Mouse (Mus musculus) liver, postnatal 0 days (tissue): ENCODE results near the gene Abca4. TPM values are rescaled to one million over a fixed set of nuclear protein-coding genes. Genes with fewer than 3 reads are reported as not detected.

ENCODE experiments used
- ATAC-seq: fragments of 200-750 bp; cut with Nextera tagmentation; 2 replicates; pipeline ENCODE4 v1.8.0; 2017; ENCODE audit warnings: mild to moderate bottlenecking, moderate library complexity
- DNase-seq: peaks from one replicate; pipeline ENCODE4 v3.0.0-alpha.2; 2016
- H3K27ac ChIP-seq: fragments of 300-500 bp; sonication (generic); 2 replicates; pipeline ENCODE4 v1.5.1; 2014; ENCODE audit warnings: antibody characterized with exemption, moderate library complexity, mild to moderate bottlenecking, low read depth
- H3K27me3 ChIP-seq: fragments of 300-500 bp; sonication (generic); 2 replicates; pipeline ENCODE4 v1.6.1; 2014; ENCODE audit warnings: low read length, control low read depth, mixed read lengths; ENCODE audit not compliant: insufficient read depth
- H3K36me3 ChIP-seq: fragments of 300-500 bp; sonication (generic); replicated peaks from 2 replicates; pipeline ENCODE4 v1.6.1; 2014; ENCODE audit warnings: mild to moderate bottlenecking, control low read depth, low read length, moderate library complexity, mixed read lengths; ENCODE audit not compliant: insufficient read depth
- H3K4me1 ChIP-seq: fragments of 300-500 bp; sonication (generic); 2 replicates; pipeline ENCODE4 v1.6.1; 2014; ENCODE audit warnings: antibody characterized with exemption, mild to moderate bottlenecking, control low read depth; ENCODE audit not compliant: insufficient read depth
- H3K4me2 ChIP-seq: fragments of 300-500 bp; sonication (generic); 2 replicates; pipeline ENCODE4 v1.6.1; 2014; ENCODE audit warnings: low read depth, mild to moderate bottlenecking, low read length, moderate library complexity, mixed read lengths
- H3K4me3 ChIP-seq: fragments of 300-500 bp; sonication (generic); 2 replicates; pipeline ENCODE4 v1.5.1; 2014; ENCODE audit warnings: low read depth, low read length
- H3K9ac ChIP-seq: fragments of 300-500 bp; sonication (generic); replicated peaks from 2 replicates; pipeline ENCODE4 v1.6.1; 2014; ENCODE audit warnings: mild to moderate bottlenecking, moderate library complexity
- H3K9me3 ChIP-seq: fragments of 300-500 bp; sonication (generic); 2 replicates; pipeline ENCODE4 v1.6.1; 2016; ENCODE audit warnings: mild to moderate bottlenecking, control low read depth, low read length, mixed read lengths
- CTCF ChIP-seq: sonication (generic); IDR thresholded peaks from 2 replicates; pipeline ENCODE4 v1.5.1; 2016; ENCODE audit warnings: antibody characterized with exemption, low read depth
- EP300 ChIP-seq: IDR thresholded peaks from 2 replicates; pipeline ENCODE4 v1.6.1; 2016; ENCODE audit warnings: antibody characterized with exemption, low read depth, mild to moderate bottlenecking
- WGBS: fragments of 180-500 bp; shearing (Covaris S2); extraction: QIAGEN DNeasy Blood & Tissue Kit; methylation state at CpG from one replicate; pipeline ENCODE4 v1.1.7; 2014; ENCODE audit not compliant: insufficient replicate concordance; 5-methylcytosine and 5-hydroxymethylcytosine counted together
- polyA plus RNA-seq: library from polyadenylated mRNA; unstranded; fragments of >200 nt; fragmentation: Nextera tagmentation; extraction: Ambion mirVana; gene quantifications from 2 replicates; pipeline ENCODE4 v1.2.1, GENCODE M21; 2015

The Abca4 gene
- polyA plus RNA-seq, 1 experiment from 2014 or later, result 0.40 TPM

GRCm38 (mm10) chr3:122128999-122129493 lies 84.8 kb downstream of the Abca4 start:
- ATAC-seq, result no peak
- Histone ChIP-seq H3K4me2 (no peak overlapping the region), H3K4me1 (peaks cover 8% of the 10 kb centered on the region; the same call in 1 of the 2 replicates), H3K27ac (no peak overlapping the region), H3K27me3 (no peaks in the 10 kb centered on the region), H3K9me3 (no peaks in the 10 kb centered on the region), H3K9ac (no peak overlapping the region), H3K36me3 (no peaks in the 10 kb centered on the region), H3K4me3 (no peak overlapping the region)
- DNase-seq, result no peak
- 56% methylated on average over 17 of the region's 17 CpGs for WGBS
- TF ChIP-seq EP300 (no peak), CTCF (no peak)

- Histone ChIP-seq H3K27me3 (no peaks in the 10 kb centered on the region), H3K4me2 (no peak overlapping the region), H3K9me3 (no peaks in the 10 kb centered on the region), H3K9ac (no peak overlapping the region), H3K4me3 (no peak overlapping the region), H3K27ac (no peak overlapping the region), H3K4me1 (peaks cover 8% of the 10 kb centered on the region; the same call in 1 of the 2 replicates), H3K36me3 (no peaks in the 10 kb centered on the region)
- ATAC-seq, result peak; percentile 80
- WGBS, result 47% methylated on average over 4 of the region's 4 CpGs
- TF ChIP-seq CTCF (no peak), EP300 (peak; percentile 55)
- DNase-seq, result no peak
Observed at GRCm38 (mm10) chr3:122130771-122131170, 86.5 kb downstream of the Abca4 start.

GRCm38 (mm10) chr3:122131633-122132032 lies 87.4 kb downstream of the Abca4 start:
- Histone ChIP-seq H3K9me3 (no peaks in the 10 kb centered on the region), H3K4me1 (peaks cover 8% of the 10 kb centered on the region; the same call in 1 of the 2 replicates), H3K36me3 (no peaks in the 10 kb centered on the region), H3K4me2 (no peak overlapping the region), H3K4me3 (no peak overlapping the region), H3K27me3 (no peaks in the 10 kb centered on the region), H3K27ac (no peak overlapping the region), H3K9ac (no peak overlapping the region)
- DNase-seq, result no peak
- no peak for TF ChIP-seq CTCF
- no peak for TF ChIP-seq EP300
- peak; percentile 43 for ATAC-seq
- WGBS, result 35% methylated on average over 3 of the region's 3 CpGs

GRCm38 (mm10) chr3:122133255-122133654 lies 89.0 kb downstream of the Abca4 start:
- ATAC-seq (no peak), DNase-seq (no peak)
- TF ChIP-seq EP300 (no peak), CTCF (no peak)
- Histone ChIP-seq H3K36me3 (no peaks in the 10 kb centered on the region), H3K9ac (no peak overlapping the region), H3K9me3 (no peaks in the 10 kb centered on the region), H3K27ac (no peak overlapping the region), H3K27me3 (no peaks in the 10 kb centered on the region), H3K4me1 (peaks cover 8% of the 10 kb centered on the region; the same call in 1 of the 2 replicates), H3K4me3 (no peak overlapping the region), H3K4me2 (no peak overlapping the region)
- 51% methylated on average over 5 of the region's 5 CpGs for WGBS

GRCm38 (mm10) chr3:122133840-122134239 lies 89.6 kb downstream of the Abca4 start:
- Histone ChIP-seq H3K4me2 (no peak overlapping the region), H3K4me1 (peaks cover 8% of the 10 kb centered on the region; the same call in 1 of the 2 replicates), H3K36me3 (no peaks in the 10 kb centered on the region), H3K9me3 (no peaks in the 10 kb centered on the region), H3K4me3 (no peak overlapping the region), H3K27ac (no peak overlapping the region), H3K27me3 (no peaks in the 10 kb centered on the region), H3K9ac (no peak overlapping the region)
- 66% methylated on average over 6 of the region's 6 CpGs for WGBS
- ATAC-seq (no peak), DNase-seq (no peak)
- no peak for TF ChIP-seq CTCF
- no peak for TF ChIP-seq EP300

- DNase-seq (peak; percentile 55), ATAC-seq (peak; percentile 56; the same call in 1 of the 2 replicates)
- no peak overlapping the region for H3K4me2 ChIP-seq
- H3K4me1 ChIP-seq, result no peaks in the 10 kb centered on the region
- no peaks in the 10 kb centered on the region for H3K9me3 ChIP-seq
- H3K27me3 ChIP-seq, result no peaks in the 10 kb centered on the region
- no peak overlapping the region for H3K9ac ChIP-seq
- 68% methylated on average over 18 of the region's 18 CpGs for WGBS
- no peak overlapping the region for H3K27ac ChIP-seq
- H3K36me3 ChIP-seq, result no peaks in the 10 kb centered on the region
- TF ChIP-seq CTCF, result peak; percentile 80
- TF ChIP-seq EP300, result no peak
- no peak overlapping the region for H3K4me3 ChIP-seq
Observed at GRCm38 (mm10) chr3:122140589-122141400, 96.6 kb downstream of the Abca4 start.
